Mouse (Mus musculus) cerebellum, adult 9-11 months (tissue): ENCODE measurements around the gene Tmem37.

Source experiments
- DNase-seq: peaks from one replicate; pipeline ENCODE4 v3.0.0; 2022

Tmem37 gene

DNA sequence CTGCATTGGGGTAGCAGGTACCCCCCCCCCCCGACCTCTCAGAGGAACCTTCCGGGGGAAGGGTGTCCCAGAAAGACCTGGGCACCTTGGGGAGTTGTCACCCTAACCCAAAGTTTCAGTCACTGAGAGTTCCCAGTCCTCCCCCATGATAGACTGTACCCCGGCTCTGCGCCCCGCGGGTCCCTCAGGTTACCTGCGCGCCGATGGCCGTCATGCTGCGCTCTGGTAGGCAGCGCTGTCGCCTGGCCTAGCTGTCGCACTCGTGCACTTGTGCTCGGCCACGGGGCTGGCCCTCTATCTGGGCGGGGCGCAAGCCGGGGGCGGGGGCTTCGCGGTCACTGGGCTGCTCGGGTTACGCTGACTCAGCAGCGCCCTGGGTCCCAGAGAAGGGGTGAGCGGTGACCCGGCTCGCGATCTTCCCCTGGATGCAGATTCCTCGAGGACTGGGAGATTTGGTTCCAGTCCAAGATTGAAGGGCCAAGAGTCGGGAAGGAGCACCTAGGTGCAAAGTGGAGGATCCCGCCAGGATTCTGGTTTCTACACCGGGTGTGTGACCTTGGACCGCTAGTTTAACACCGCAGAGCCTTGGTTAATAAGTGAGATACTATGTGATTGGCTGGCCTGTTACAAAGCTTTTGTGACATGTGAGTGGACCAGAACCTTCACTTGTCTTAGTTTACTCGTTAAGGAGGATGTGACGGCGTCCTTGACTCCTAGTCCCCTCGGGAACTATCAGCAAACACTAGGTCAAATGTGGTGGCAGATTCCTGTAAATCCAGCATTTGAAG lies at the start of gene Tmem37:
Tmem37 (minus strand) TSS at position 556 of the 788 bp plus-strand sequence.
- no peak for DNase-seq

DNA sequence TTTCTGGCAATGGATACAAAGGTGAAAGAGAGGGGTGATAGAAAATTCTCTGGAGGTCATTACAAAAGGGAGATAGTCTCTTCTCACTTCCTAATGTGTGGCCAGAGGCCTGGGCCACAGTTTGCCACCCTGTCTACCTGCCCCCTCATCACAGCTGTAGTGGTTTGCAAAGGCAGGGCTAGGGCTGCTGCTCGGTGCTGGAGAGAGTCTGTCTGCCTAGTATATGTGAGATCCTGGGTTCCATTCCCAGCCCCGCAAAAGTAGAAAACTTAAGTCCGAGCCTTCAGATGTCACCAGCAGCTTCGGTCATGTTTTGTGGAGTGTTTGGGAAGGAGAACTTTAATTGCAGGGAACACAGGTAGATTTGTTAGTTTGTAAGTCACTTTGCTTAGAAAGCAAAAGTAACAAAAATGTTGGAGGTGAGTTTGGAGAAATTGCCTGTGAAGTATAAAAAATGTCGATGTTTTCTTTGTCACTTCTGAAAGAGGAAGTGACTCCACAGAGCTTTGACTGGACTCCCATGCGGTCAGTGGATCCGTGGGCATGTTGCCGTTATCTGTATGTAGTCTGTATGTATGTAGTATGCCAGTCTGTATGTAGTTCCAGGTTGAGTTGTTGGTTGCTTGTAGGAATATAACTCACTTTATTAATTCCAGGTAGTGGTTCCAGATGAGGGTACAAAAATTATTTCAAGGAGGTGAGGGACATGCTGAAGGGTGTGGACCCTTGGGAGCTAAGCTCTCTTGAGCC lies 48.9 kb upstream of the Tmem37 start:
- DNase-seq, result no peak

- DNase-seq, result no peak
Measured at GRCm38 (mm10) chr1:120121930-120122530, 48.2 kb upstream of the Tmem37 start.

GRCm38 (mm10) chr1:120120969-120121811 lies 47.3 kb upstream of the Tmem37 start, which contains the start of the genes Dbi and 3110009E18Rik:
Gene Dbi, minus strand, starts transcription at chr1:120121078.
Gene 3110009E18Rik, plus strand, starts transcription at chr1:120121187.
- peak; percentile 99 for DNase-seq

GRCm38 (mm10) chr1:120120141-120120968 lies 46.5 kb upstream of the Tmem37 start:
- peak; percentile 79 for DNase-seq

DNA sequence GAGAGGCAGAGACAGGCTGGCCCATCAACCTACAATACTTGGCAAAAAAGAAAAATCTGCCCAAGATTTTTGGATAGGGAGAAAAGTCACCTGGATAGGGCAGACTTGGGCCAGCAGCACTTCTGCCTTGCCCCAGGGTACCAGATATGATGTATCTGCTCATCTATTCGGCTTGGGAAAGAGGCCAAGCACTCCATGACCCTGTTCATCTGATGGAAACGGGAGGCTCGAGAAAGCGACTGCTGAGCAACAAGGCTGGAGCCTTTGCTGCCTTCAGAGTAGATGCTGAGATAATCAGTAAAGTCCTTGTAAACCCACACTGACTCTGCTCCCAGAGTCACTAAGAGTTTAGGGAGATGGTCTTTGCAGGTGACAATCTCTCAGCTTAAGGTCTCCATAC lies 45.5 kb upstream of the Tmem37 start:
- DNase-seq, result peak; percentile 47

DNA sequence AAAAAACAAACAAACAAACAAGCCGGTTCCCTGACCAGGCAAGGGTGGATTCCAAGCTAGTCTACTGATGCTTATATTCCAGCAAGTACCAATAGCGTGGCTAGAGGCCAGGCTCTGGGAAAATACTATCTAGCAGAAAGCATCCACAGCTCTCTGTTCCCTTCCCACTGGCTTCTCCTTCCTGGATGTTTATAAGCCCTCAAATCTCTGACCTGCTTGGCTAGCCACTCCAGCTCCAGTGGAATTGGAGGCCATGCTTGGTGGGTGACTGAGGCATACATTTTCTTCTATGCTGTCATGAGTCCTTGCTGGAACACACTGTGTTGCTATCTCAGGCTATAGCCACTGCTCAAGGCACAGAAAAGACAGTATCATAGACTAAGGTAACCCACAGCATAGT lies 45.0 kb upstream of the Tmem37 start:
- DNase-seq, result no peak

DNA sequence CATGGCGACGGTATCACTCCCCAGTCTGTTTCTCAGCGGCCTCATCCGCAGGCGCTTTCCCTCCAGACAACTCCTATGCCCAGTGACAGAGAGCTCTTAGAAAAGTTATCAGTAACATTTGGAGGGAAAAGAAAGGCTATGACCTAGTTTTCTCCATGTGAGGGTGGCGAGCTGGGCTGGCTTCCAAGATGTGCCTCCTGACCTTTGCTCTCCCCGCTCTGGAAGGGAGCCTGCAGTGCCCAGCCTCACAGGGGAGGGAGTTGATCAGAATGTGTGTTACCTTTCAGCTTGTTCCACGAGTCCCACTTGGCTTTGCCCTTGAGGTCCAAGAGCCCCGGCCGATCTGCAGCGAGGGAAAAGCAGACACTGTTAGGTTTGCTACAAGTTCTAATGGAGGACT lies 42.2 kb upstream of the Tmem37 start:
- DNase-seq, result peak; percentile 55

DNA sequence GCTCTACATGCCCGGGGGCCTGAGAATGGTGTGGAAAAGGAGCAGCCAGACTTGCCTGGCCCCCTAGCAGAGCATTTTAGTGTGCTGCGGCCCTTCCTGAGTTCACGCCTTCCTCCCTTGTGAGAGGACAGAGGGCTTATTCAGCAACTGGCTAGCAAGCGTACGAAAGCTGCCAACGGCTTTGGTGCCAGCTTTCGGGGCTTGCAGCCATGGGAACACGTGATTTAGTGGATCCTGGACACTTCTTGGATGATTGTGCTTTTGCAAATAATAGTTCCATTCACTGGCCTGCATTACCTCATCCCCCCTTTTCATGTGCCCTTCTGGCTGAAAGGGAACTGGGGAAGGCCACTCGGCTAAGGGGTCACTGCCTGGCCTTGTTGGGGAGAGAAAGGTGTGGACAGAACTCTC lies 41.8 kb upstream of the Tmem37 start:
- peak; percentile 89 for DNase-seq

GRCm38 (mm10) chr1:120112251-120113187 lies 38.6 kb upstream of the Tmem37 start:
- DNase-seq, result no peak

DNA sequence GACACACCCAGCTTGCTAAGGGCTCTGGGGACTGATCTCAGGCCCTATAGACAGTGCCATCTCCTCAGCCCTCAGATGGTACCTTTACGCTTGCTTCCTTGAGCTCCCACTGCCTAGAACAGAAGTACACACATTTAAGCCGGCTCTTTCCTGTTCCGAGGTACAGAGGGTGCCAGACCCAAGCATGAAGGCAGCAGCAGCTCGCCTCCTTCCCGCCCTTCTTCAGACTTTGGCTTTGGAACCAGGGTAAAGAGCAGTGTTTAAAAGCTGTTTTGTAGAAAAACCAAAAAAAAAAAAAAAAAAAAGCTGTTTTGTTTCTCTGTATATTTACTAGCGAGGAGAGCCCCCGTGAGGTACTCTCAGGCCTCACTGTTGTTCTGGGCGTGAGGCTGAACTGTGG lies 37.9 kb upstream of the Tmem37 start:
- DNase-seq, result no peak

DNA sequence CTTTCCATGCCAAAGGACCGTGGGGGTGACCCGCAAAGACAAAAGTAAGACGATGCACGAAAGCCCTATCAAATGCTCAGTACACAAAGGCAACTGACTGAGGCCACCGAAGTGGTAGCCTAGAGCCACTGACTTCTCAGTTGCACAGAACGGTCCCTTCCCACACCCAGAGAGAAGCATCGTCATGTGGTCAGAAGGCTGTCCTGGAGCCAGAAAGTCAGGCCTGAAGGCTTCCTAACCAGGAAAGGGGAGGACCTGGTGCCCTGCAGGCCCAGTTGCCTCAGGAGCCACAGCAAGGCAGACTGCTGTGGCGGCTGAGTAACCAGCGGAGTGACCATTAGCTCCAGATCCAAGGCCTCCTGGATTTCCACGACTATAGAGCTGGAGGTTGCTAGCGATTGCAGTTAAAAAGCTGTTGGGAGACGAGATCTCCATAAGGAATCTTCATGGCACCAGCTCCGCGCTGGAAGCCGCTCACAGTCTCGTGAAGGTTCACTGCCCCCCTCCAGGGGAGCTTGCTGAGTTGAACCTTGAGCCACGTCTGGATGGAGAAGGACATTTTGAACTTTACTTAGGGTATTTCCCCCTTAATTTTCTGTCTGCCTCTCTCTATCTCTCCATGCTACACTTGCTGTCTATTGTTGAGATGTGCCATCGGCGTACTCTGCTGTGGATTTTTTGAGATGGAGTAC lies 36.0 kb upstream of the Tmem37 start:
- no peak for DNase-seq

DNA sequence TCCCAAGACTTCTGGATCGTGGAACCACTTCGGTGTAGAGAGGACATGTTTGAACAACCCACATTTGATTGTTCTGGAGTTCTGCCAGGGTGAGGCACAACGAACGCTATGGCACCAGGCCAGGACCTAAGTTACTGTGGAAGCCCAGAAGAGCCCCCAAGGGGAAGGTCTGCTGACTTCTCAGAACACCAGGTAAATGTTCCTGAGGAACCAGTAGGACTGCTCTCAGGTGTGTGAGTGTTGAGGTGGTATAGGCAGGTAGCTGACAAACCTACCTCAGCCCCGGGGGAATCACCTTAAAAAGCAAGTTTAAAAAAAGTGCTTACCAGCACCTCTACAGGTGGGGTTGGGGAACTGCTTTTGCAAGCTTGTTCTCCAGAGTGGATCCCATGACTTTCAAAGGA lies 31.7 kb upstream of the Tmem37 start:
- DNase-seq, result no peak

DNA sequence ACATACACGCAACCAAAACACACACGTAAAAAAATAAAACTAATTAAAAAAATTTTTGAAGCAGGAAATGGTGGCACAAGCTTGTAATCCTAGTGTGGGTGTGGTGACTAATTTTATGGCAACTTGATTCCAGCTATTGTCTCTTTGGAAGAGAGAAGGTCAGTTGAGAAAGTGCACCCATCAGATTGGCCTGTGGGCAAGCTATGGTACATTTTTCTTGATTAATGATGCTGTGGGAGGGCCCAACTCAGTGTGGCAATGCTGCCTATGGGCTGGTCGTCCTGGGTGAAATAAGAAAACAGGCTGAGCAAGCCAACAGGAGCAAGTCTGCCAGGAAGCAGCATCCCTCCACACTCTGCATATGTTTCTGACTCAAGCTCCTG lies 27.3 kb upstream of the Tmem37 start:
- no peak for DNase-seq

DNA sequence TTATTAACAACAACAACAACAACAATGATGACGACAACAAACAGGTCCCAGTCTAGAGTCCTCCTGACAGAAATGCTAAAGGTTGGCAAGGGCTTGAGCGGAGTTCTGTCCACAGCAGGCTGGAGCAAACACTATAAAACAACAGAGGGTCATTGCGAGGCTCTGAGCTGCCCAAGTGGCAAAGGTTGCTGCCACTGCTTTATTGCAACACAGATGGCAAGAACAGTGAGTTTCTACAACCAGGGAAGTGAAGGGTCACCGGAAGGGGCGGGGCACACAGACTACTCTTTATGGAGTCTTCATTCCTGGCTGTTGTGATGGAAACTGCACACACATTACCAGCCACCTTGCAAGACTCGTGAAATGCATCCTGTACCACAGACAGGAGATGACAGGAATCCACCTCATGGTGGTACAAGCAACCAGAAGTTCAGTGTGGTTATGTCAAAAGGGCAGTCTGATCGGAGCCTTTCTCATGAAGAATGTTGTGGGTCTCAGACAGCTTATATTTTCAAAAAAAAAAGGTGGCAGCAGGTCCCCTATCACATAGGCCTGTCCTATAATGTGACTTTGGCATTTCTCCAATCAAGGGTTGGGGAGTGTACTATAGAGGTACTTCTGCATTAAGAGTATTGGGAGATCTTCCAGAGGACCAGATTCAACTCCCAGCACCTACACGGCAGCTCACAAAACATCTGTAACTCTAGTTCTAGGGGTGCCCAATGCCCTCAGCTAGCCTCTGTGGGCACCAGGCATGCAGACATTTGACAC lies 26.8 kb upstream of the Tmem37 start:
- DNase-seq, result no peak

DNA sequence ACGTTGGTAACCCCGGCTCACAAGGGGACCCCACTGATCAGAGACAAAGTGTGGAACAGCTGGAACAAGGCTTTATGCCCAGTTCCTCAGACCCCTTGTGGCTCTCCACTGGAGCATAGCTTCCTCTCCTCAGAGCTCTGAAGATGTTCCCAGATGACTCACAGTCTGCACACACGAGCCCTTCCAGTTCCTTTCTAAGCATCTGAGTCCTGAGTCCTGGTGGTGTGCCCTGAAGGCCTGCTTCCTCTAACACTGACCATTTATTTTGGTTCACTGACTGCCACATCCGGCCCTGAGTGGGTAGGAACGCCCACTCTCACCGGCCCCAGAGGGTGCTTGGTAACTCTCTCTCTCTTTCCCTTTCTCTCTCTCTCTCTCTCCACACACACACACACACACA lies 25.6 kb upstream of the Tmem37 start:
- DNase-seq, result no peak

DNA sequence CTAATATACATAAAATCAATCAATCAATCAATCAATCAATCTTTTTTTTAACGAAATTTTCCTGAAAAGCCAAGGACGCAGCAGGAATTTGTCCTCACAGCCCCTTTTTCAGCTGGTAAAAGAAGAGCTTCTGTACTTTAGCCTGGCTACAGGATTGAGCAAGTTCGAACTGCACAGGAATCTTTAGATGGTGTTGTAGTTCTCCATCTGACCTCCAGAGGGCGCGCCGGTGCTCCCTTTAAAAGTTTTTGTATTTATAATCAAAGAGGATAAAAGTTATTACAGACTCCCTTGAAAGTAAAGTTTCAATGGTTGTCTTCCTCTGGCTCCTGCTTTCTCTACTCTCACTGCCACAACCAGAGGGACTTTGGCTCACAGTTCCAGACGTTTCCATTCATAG lies 24.5 kb upstream of the Tmem37 start:
- no peak for DNase-seq

DNA sequence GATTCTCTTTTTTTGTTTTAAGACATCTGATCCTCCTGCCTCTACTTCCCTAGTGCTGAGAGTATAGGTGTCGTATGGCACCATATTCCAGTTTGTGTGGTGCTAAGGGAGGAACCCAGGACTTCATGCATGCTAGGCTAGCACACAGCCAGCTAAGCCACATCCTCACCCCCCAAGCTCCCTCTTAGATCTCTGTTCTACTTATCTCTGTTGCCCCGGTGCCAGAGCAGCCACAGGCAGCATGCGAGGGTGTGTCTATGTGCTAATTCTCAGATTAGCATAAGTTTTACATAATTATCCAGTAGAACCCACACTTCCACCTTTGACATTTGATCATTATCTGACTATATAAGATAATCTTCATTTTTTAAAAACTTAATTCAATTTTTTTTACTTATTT lies 21.0 kb upstream of the Tmem37 start:
- no peak for DNase-seq

- peak; percentile 74 for DNase-seq
Measured at GRCm38 (mm10) chr1:120093482-120094134, 19.7 kb upstream of the Tmem37 start.
